Mouse (Mus musculus) testis, adult 2 months (tissue): ENCODE data around the gene Rab37.

Experiments used
- CTCF ChIP-seq: fragments of 200-500 bp; IDR thresholded peaks from 2 replicates; pipeline ENCODE4 v1.5.1; 2012; ENCODE audit warnings: low read depth, mild to moderate bottlenecking, inconsistent platforms, low read length, moderate library complexity; ENCODE audit not compliant: control insufficient read depth, insufficient read depth, insufficient replicate concordance
- POLR2A ChIP-seq: fragments of 200-500 bp; IDR thresholded peaks from 2 replicates; pipeline ENCODE4 v1.6.1; 2012; ENCODE audit warnings: low read depth, mild to moderate bottlenecking, inconsistent platforms, low read length, moderate library complexity; ENCODE audit not compliant: control insufficient read depth

- no peak for TF ChIP-seq CTCF
- no peak for TF ChIP-seq POLR2A
Observed at GRCm38 (mm10) chr11:115104769-115105563, 13.7 kb downstream of the Rab37 start.
